Mouse (Mus musculus) midbrain, embryonic 11.5 days (tissue): Measurements from ENCODE around the gene Nfia. TPM values are rescaled to one million over a fixed set of nuclear protein-coding genes. Genes with fewer than 3 reads are reported as not detected.

ENCODE experiments used
- ATAC-seq: fragments of 200-750 bp; cut with Nextera tagmentation; 2 replicates; pipeline ENCODE4 v1.8.0; 2017; ENCODE audit warnings: moderate TSS enrichment, moderate library complexity; ENCODE audit not compliant: low FRiP score
- DNase-seq: peaks from one replicate; pipeline ENCODE4 v3.0.0; 2015; ENCODE audit warnings: low spot score; ENCODE audit errors: missing footprints
- H3K27ac ChIP-seq: fragments of 300-500 bp; sonication (generic); 2 replicates; pipeline ENCODE4 v1.5.1; 2014; ENCODE audit warnings: low read depth, low read length
- H3K27me3 ChIP-seq: fragments of 300-500 bp; sonication (generic); 2 replicates; pipeline ENCODE4 v1.6.1; 2014; ENCODE audit warnings: mild to moderate bottlenecking, low read length, moderate library complexity, mixed read lengths; ENCODE audit not compliant: control insufficient read depth, insufficient read depth
- H3K36me3 ChIP-seq: fragments of 300-500 bp; sonication (generic); 2 replicates; pipeline ENCODE4 v1.6.1; 2014; ENCODE audit warnings: mild to moderate bottlenecking, low read length, moderate library complexity, mixed read lengths; ENCODE audit not compliant: control insufficient read depth, insufficient read depth
- H3K4me1 ChIP-seq: fragments of 300-500 bp; sonication (generic); 2 replicates; pipeline ENCODE4 v1.6.1; 2014; ENCODE audit warnings: low read length; ENCODE audit not compliant: control insufficient read depth, insufficient read depth
- H3K4me2 ChIP-seq: fragments of 300-500 bp; sonication (generic); 2 replicates; pipeline ENCODE4 v1.6.1; 2014; ENCODE audit warnings: mild to moderate bottlenecking, moderate library complexity
- H3K4me3 ChIP-seq: fragments of 300-500 bp; sonication (generic); 2 replicates; pipeline ENCODE4 v1.5.1; 2014; ENCODE audit warnings: low read depth, low read length
- H3K9ac ChIP-seq: fragments of 300-500 bp; sonication (generic); 2 replicates; pipeline ENCODE4 v1.6.1; 2014; ENCODE audit warnings: low read length
- H3K9me3 ChIP-seq: fragments of 300-500 bp; sonication (generic); 2 replicates; pipeline ENCODE4 v1.6.1; 2016; ENCODE audit warnings: low read length; ENCODE audit not compliant: control insufficient read depth
- WGBS: fragments of 180-500 bp; shearing (Covaris S2); extraction: QIAGEN DNeasy Blood & Tissue Kit; methylation state at CpG from one replicate; pipeline ENCODE4 v1.1.7; 2014; 5-methylcytosine and 5-hydroxymethylcytosine counted together
- polyA plus RNA-seq: library from polyadenylated mRNA; unstranded; fragments of >200 nt; fragmentation: Nextera tagmentation; extraction: Ambion mirVana; gene quantifications from 2 replicates; pipeline ENCODE4 v1.2.1, GENCODE M21; 2014

Nfia gene
- polyA plus RNA-seq, 1 experiment from 2014 or later, result 14.1 TPM

DNA sequence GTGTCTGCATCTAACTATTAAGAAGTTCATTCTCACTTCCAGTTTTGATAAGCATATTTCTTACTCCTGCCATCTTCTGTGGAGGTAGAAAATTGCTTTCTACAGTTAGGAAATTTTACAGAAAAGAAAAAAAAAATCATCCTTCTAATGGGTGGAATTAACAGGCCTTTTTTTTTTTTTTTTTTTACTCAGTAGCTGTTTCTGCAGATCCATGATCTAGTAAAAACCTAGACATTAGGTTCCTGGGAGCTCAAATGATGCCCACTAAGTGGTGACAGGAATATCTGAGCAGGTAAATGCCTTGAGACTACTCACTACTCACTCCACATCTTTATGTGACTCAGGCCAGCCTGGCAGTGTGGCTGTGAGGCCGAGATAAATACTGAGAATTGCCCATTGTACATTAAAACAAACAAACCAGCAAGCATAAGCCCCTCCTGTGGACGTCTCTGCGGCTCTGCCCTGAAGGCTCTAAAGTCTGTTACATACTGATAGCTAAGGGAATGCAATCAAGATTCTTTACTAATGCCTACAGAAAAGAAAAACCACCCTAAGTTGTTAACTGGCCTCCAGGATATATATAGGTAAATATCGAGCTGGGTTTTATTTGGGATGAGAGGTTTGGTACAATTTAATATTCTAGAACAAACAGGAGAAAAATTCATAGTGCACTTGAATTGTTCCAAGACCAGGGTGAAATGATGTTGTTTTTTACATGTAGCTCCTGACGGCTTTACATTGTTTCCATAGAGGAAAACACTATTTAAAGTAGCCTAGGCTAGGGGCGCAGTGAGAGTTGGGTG is 57.7 kb downstream of the Nfia start:
- Histone ChIP-seq H3K4me1 (peaks cover 14% of the 10 kb centered on the region), H3K4me3 (no peak overlapping the region), H3K9me3 (no peaks in the 10 kb centered on the region), H3K27me3 (peaks cover 21% of the 10 kb centered on the region), H3K4me2 (no peak overlapping the region), H3K36me3 (no peaks in the 10 kb centered on the region), H3K9ac (no peak overlapping the region), H3K27ac (no peak overlapping the region)
- DNase-seq (no peak), ATAC-seq (no peak)
- WGBS, result 58% methylated on average over 6 of the region's 6 CpGs

DNA sequence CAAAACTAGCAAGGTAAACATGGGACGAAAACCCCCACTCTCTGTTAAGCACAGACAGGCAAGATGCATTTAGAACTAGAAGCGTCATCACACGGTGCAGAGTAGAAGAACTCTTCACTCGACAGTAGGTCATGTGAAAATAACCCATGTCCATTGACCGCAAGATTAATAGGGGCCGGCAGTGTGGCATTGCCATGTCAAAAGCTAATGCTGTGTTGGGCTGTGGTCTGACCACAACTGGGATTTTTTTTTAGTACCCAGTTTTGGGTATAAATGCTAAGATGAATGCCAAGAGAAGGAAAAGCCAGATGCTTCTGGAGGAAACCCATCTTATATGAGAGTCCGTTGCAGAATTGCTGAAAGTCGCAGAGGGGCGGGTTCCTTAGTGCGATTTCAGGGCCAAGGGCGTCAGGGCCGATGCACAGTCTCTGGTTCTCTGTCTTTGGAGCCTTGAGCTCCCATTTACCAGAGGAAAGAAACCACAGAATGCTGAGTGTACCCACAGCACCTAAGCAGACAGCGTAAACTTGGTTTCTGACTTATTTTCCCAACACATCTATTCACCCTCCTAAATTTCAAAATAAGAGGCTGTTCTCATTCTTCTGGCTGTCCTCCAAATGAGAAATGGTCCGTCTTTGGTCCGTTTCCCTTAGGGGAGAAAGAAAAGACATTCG is 58.5 kb downstream of the Nfia start:
- Histone ChIP-seq H3K4me3 (no peak overlapping the region), H3K36me3 (no peaks in the 10 kb centered on the region), H3K27ac (no peak overlapping the region), H3K27me3 (peaks cover 23% of the 10 kb centered on the region), H3K9me3 (no peaks in the 10 kb centered on the region), H3K4me1 (peaks cover 12% of the 10 kb centered on the region; the same call in 1 of the 2 replicates), H3K9ac (no peak overlapping the region), H3K4me2 (no peak overlapping the region)
- no peak for ATAC-seq
- 90% methylated on average over 16 of the region's 16 CpGs for WGBS
- no peak for DNase-seq

DNA sequence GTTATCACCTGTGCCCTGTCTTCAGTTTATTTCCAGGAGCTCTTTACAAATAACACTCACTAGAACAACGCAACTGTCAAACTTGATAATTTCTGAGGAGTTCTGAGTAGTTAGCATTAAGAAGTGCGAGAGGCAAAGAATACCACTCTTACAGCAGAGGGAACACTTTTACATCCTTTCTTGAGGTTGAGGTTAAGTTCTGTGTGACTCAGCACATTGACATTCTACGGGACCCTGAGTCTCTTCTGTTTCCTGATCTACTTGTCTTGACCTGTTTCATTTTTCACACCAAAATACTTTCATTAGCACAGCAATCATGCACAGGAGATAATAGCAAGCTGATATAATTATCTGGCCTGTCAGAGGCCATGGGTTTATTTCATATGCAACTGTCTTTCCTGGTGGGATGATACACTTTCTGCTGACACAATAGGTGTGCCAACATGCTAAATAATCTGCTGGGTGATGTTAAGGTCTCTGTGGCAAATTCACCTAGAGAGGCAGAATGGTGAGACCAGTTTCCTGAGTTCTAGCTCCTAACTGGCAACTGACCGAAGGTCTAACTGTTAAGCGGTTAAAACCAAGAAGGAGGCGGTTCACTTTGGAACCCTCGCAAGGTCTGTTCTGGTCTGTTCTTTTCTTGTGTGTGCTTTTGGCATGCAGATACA is 59.2 kb downstream of the Nfia start:
- no peaks in the 10 kb centered on the region for H3K9me3 ChIP-seq
- 94% methylated on average over 7 of the region's 7 CpGs for WGBS
- H3K4me1 ChIP-seq, result peaks cover 8% of the 10 kb centered on the region; the same call in 1 of the 2 replicates
- no peak overlapping the region for H3K27ac ChIP-seq
- H3K4me3 ChIP-seq, result no peak overlapping the region
- no peak overlapping the region for H3K9ac ChIP-seq
- no peak overlapping the region for H3K4me2 ChIP-seq
- ATAC-seq (no peak), DNase-seq (no peak)
- H3K27me3 ChIP-seq, result peaks cover 27% of the 10 kb centered on the region
- no peaks in the 10 kb centered on the region for H3K36me3 ChIP-seq

DNA sequence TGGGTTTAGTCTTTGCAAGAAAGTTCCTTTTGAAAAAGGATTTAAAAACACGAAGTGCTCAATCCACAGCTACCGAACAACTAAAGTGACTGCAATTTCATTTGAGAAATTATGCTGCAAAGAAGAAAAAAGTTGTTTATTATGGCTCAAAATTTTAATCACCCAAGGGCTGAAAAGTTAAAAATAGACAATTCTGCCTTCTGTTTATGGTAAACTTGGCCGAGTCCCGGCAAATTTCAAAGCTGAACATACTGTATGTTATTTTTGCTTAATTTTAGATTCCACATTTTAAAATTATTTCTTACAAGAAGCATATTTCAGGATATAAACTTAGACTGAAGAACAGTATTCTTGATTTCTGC is 59.7 kb downstream of the Nfia start:
- H3K36me3 ChIP-seq, result no peaks in the 10 kb centered on the region
- H3K4me1 ChIP-seq, result peaks cover 3% of the 10 kb centered on the region; the same call in 1 of the 2 replicates
- no peak overlapping the region for H3K4me3 ChIP-seq
- no peak for DNase-seq
- no peak overlapping the region for H3K4me2 ChIP-seq
- no peak overlapping the region for H3K9ac ChIP-seq
- no peak for ATAC-seq
- H3K27me3 ChIP-seq, result peaks cover 31% of the 10 kb centered on the region
- H3K9me3 ChIP-seq, result no peaks in the 10 kb centered on the region
- WGBS, result 91% methylated on average over 4 of the region's 4 CpGs
- H3K27ac ChIP-seq, result no peak overlapping the region

DNA sequence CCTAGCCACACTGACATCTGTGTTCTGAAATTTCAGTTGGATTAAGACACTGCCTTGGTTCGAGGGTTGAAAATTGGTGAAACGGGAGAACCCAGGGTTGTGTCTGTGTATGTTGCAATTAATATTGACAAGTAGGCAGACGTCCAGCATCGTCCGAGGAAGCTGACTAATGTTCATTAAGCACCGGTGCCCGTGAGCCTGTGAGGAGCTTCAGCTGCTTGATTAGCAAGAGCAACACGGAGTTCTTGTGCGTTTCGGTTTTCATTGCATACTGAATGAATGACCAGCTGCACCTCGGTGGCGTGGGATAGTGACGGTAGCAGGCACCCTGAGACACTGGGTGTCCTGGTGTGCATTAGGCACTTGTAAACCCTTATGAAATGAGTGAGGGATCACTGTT is 64.3 kb downstream of the Nfia start:
- DNase-seq, result no peak
- no peaks in the 10 kb centered on the region for H3K36me3 ChIP-seq
- H3K4me1 ChIP-seq, result peaks cover 17% of the 10 kb centered on the region
- no peaks in the 10 kb centered on the region for H3K9me3 ChIP-seq
- 80% methylated on average over 13 of the region's 13 CpGs for WGBS
- ATAC-seq, result no peak
- H3K27ac ChIP-seq, result no peak overlapping the region
- H3K9ac ChIP-seq, result no peak overlapping the region
- H3K4me2 ChIP-seq, result no peak overlapping the region
- peaks cover 59% of the 10 kb centered on the region for H3K27me3 ChIP-seq
- H3K4me3 ChIP-seq, result no peak overlapping the region

DNA sequence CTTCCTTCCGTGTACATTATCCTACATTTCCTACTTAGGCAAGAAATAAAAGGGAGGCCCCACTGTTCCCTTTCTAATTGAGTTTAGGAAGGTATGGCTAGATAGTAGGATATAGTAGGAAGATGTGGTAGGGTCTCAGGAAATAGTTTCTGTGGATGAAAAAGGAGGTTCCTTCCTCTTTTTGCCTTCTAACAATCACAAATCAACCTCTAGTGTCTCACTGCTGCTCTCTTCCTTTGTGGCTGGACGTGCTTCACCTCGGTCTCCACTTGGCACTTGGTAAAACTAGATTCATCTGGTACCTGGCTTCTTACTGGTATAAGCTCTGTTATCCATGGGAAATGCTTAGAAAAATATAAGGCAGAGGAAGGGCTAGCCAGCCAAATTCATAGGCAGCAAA is 65.2 kb downstream of the Nfia start:
- DNase-seq (no peak), ATAC-seq (no peak)
- no peak overlapping the region for H3K4me3 ChIP-seq
- peaks cover 17% of the 10 kb centered on the region for H3K4me1 ChIP-seq
- H3K4me2 ChIP-seq, result no peak overlapping the region
- H3K27me3 ChIP-seq, result peaks cover 67% of the 10 kb centered on the region
- no peak overlapping the region for H3K27ac ChIP-seq
- no peak overlapping the region for H3K9ac ChIP-seq
- H3K9me3 ChIP-seq, result no peaks in the 10 kb centered on the region
- no peaks in the 10 kb centered on the region for H3K36me3 ChIP-seq
- WGBS, result 91% methylated on average over 3 of the region's 3 CpGs

DNA sequence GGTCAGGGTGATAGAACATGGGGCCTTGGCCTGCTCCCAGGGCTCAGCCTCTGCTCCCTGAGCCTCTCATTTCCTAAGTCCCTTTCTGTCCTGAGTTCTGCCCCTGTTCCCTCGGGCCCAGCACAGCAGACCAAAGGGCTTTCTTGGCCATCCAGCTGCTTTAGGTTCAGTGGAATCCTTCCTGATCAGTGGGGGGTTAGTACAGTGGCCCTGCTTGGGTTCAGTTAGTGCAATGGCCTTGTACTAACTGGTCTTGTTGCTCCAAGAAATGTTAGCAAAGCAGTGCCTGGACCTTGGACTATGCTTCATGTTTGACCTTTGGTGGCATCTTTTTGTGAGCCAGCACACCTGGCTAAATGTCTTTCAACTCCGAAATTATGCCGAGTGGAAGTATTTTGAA is 66.1 kb downstream of the Nfia start:
- Histone ChIP-seq H3K9me3 (no peaks in the 10 kb centered on the region), H3K27me3 (peaks cover 73% of the 10 kb centered on the region), H3K4me1 (peaks cover 18% of the 10 kb centered on the region), H3K9ac (no peak overlapping the region), H3K4me2 (no peak overlapping the region), H3K27ac (no peak overlapping the region), H3K4me3 (no peak overlapping the region), H3K36me3 (no peaks in the 10 kb centered on the region)
- ATAC-seq, result no peak
- 71% methylated on average over 3 of the region's 3 CpGs for WGBS
- DNase-seq, result no peak

DNA sequence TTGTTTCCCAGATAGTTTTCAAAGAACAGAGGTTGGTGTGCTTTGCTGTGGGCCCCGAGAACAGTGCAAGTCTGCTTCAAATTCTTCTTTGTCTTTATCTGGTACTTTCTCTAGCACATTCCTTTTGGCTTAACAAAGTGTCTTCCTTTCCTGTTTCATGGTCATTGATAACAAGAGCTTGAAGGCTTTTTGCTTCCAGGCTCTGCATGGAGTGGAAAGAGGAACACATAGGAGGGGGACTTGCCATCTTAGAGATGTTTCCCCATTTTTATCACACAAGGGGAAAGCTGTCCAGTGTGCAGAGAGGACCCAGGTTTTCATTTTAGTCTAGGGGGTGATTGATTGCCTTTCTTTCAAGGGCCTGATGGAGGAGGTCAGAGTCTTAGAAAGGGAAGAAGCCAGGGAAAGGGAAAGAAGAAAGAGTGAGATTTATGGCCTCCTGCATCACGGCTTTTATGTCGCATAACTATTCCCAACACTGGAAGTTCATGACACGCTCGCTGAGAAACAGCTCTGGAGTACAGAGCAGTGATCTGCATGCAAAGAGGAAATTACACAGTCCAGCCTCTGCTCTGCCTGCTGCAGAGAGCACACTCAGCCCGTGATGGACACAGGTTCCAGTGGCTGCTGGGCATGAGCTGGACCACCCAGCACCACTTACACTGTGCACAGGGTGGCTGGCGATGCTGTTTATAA is 67.0 kb downstream of the Nfia start:
- H3K4me2 ChIP-seq, result no peak overlapping the region
- H3K4me3 ChIP-seq, result no peak overlapping the region
- no peak overlapping the region for H3K27ac ChIP-seq
- DNase-seq, result peak; percentile 86
- H3K27me3 ChIP-seq, result peaks cover 74% of the 10 kb centered on the region
- no peaks in the 10 kb centered on the region for H3K9me3 ChIP-seq
- WGBS, result 58% methylated on average over 7 of the region's 7 CpGs
- H3K4me1 ChIP-seq, result peaks cover 25% of the 10 kb centered on the region
- ATAC-seq, result peak; percentile 49; the same call in 1 of the 2 replicates
- no peak overlapping the region for H3K9ac ChIP-seq
- no peaks in the 10 kb centered on the region for H3K36me3 ChIP-seq
